Mouse (Mus musculus) kidney, postnatal 25 days (tissue): ENCODE results near the gene Gtsf2.
"Not testable (repeated sequence)": the region's sequence is repeated elsewhere in the genome, so short reads cannot be mapped to it uniquely, and the experiment has no call there.

Experiments
- DNase-seq, 2 experiments: peaks; one replicate each; pipeline ENCODE4 v3.0.0; 2021; ENCODE audit warnings: mixed read lengths in 2 of 2

The Gtsf2 gene

DNA sequence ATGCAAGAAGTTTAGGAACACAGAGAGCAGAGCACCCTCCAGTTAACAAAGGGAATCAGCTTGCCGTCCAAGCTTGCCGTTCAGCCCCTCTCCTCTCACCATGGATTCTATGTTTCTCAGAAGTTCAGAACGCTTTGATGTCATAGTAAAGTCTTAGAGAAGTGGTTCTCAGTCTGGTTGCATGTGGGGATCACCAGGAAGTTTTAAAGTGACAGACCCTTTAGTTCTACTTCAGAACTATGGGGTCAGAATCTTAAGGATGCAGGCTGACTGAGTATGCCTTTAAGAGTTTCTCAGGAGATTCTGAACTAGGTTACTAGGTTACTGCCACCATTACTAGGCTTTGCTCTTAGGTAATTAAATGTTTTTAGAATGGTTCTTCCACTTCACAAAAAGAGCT is at the start of gene Gtsf2:
Gene Gtsf2 (minus strand): TSS at position 101 of the 400 bp plus-strand sequence.
- DNase-seq, result no peak

- DNase-seq, result no peak
These were observed 48.2 kb upstream of the Gtsf2 start for GRCm38 (mm10) chr15:103496204-103497140.

DNA sequence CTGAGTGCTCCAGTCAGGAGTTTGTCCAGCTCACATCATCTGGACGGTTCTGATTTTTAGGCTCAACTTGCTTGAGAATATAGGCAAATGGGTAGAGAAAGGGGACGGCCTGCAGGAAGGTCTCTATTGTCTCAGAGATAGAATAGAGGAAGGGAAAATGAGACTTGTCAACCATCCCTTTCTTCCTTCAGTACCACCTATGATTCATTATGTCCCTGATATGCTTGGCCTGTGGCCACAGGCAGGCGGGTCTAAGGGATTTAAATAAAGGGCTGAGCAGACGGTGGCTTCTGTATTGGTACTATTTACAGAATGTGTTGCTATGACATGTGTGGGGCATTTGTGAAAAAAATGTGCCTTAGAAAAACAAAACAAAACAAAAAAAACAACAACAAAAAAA is 40.1 kb upstream of the Gtsf2 start:
- no peak for DNase-seq

DNA sequence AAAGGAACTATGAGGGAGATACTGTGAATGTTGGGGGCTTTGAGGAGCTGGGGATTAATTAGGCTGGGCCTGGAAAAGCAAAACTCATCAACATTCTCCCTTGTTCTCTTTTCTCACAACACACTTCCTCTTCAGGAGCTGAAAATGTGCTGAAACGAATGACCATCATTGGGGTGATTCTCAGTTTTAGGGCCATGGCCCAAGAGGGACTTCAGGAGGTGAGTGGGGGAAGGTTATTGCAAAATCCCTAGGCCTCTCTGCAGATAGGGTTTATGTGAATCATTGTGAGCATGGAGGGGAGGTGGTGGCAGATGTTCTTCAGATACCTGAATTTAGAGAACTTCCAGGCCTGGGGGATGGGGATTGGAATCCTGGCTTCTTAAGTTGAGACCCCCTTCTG is 38.4 kb upstream of the Gtsf2 start:
- DNase-seq, result no peak

- no peak for DNase-seq
These were observed 36.8 kb upstream of the Gtsf2 start for GRCm38 (mm10) chr15:103485106-103485505.

- no peak for DNase-seq
These were observed 36.2 kb upstream of the Gtsf2 start for GRCm38 (mm10) chr15:103484490-103484889.

GRCm38 (mm10) chr15:103482488-103482887 is 34.2 kb upstream of the Gtsf2 start:
- DNase-seq, result peak in 1 of 2 experiments; percentile 25

- no peak for DNase-seq
These were observed 31.9 kb upstream of the Gtsf2 start for GRCm38 (mm10) chr15:103480129-103480528.

DNA sequence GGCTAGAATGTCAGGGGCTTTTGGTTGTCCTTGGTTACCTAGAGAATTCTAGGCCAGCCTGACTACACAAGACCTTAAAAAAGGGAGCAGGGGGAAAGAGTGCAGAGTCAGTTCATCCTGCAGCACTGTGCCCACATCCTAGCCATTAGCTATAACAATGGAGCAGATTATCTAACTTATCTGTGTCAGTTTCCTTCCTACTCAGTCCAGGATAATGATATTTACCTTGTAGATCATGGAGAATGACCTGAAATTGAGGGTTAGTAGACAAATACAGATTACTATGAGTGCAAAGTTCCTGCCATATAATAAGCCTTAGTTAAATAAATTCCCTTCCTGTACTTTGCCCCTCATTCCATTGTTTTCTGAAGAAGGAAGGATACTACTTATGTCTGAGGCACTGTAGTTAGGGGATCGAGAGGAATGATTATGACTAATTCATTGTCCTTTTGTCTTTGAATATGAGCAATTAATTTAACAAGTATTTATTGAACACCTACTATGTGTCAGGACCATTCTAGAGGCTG is 30.9 kb upstream of the Gtsf2 start:
- DNase-seq, result no peak

- DNase-seq, result no peak
These were observed 25.5 kb upstream of the Gtsf2 start for GRCm38 (mm10) chr15:103473769-103474168.

DNA sequence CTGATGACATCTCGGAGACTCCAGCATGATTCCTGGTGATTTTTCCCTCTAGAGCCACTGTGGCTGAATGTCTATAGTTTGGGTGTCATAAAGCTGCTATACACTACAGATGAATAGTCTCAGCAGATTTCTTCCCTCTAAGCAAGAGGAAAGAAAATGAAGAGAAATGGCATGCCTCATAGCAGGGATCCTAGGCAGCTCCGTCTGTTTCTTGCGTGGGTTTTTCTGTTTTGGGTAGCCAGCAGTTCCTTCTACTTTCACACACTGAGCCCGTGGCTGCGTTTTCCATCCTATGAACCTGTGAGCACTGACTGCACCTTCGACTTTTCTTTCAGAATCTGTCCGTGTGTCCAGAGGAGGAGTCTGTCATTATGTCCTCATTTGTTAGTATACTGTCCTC is 24.9 kb upstream of the Gtsf2 start:
- DNase-seq, result no peak

GRCm38 (mm10) chr15:103472265-103472664 is 24.0 kb upstream of the Gtsf2 start:
- no peak for DNase-seq

DNA sequence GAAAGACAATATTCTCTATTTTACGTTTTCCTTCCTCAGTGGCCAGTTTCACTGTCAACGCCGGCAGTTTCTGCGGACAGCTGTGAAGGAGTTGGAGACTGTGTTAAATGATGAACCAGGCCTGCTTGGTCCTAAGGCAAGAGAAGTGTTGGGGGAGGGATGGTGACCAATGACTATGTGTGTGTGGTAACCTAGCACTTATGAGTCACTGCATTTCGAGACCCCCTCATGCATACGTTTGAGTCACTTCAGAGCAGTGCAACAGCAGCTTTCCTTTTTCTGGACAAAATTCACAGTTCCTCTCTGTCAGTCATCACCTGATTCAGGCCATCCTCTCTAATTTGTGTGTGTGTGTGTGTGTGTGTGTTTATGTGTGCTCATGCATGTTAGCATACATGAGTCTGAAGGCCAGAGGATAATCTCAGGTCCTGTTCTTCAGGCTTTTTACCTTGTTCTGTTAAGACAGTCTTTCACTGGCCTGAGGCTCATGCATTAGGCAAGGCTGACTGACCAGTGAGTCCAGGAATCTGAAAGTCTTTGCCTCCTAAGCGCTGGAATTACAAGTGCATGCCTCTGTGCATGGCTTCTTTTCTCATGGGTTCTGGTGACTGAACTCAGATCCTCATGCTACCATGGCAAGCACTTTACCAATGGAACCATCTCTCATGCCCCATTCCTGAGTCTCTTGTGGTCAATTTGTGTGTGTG is 23.4 kb upstream of the Gtsf2 start:
- DNase-seq, result no peak

DNA sequence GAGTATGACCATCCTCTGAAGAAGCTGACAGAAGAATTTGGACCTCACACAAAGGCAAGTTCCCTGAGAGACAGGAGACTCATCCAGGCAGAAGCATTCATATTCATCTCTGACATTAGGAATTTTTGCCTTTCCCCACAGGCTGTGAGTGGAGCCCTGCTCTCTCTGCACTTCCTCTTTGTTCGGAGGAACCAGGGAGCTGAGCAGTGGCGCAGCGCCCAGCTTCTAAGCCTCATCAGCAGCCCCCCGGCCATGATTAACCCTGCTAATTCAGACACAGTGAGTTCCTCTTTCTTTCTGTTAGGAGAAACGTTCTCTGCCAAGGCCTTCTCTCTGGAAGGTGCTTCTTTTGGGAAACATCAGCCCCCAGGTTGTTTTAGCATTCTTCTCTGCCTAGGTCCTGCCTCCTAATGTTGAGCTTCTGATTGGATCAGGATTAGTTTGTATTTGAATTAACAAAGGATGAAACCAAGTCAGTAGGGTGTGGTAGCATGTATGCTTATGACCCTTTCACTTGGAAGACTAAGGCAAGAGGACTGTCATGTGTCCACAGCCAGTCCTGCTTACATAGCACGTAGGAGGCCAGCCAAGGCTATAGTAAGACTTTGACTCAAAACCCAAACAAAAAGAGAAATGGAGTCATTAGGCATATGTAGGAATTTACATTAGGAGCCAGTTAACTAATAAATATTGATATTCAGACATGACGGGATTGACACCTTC is 14.4 kb upstream of the Gtsf2 start:
- no peak for DNase-seq

DNA sequence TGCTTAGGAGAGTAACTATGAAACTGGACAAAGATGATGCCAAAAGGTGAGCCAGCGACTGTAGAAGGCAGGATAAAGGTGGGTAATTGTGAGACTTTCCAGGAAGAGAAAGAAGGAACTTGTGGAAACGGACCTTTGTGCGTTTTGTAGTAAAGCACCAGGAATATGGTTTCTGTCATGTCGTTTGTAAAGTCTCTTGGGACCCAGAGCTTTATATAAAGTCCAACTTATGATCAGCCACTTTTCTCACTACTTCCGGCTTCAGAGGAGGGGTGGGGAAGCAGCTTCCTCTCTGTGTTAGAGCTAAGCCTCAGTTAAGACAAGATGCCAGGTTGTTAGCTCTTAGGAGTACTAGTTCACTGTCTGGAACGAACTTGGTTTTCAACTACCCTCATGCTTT is 6.2 kb upstream of the Gtsf2 start:
- no peak for DNase-seq

GRCm38 (mm10) chr15:103453551-103454218 is 5.4 kb upstream of the Gtsf2 start, which contains the start of gene Nckap1l:
Nckap1l (plus strand) TSS chr15:103453794.
- peak in 1 of 2 experiments; percentile 49 for DNase-seq

GRCm38 (mm10) chr15:103445966-103446365 is 2.3 kb downstream of the Gtsf2 start:
- DNase-seq, result peak in 1 of 2 experiments; percentile 30

GRCm38 (mm10) chr15:103430241-103430640 is 18.0 kb downstream of the Gtsf2 start, which contains the start of gene Gtsf1:
Gtsf1 (minus strand) TSS chr15:103430470.
- peak in 1 of 2 experiments; percentile 32 for DNase-seq

DNA sequence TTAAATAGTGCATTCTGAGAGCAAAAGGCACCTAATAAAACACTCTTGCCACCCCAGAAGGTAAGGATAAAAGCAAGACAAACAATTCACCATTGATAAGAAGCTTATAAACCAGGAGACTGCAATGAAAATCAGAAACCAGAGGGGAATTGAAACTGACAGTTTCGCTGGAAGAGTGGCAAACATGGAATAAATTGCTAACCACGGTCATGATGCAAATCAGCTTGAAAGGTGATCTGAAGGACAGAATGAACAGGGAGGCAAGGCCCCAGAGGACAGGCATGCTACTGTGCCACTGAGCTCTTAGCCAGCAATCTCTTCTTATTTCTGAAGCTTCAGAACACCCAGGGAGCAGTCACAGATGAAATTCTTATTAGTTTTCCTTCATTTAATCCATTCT is 21.3 kb downstream of the Gtsf2 start:
- peak in 1 of 2 experiments; percentile 2 for DNase-seq

GRCm38 (mm10) chr15:103405586-103405985 is 42.7 kb downstream of the Gtsf2 start:
- DNase-seq, result not testable (repeated sequence)

DNA sequence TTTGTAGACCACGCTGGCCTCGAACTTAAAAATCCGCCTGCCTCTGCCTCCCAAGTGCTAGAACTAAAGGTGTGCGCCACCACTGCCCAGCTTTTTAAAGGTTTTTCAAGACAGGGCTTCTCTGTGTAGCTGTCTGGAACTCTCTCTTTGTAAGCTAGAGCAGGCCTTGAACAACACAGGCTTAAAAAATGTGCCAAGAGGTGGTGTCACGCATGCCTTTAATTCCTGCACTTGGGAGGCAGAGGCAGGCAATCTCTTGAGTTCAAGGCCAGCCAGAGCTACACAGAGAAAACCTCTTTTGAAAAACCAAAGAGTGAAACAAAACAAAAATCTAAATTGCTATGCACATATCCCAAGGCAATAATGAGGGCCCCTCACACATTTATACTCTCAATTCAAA is 46.9 kb downstream of the Gtsf2 start:
- DNase-seq, result no peak

- no peak for DNase-seq
These were observed 54.7 kb downstream of the Gtsf2 start for GRCm38 (mm10) chr15:103393577-103393976.
